Mouse (Mus musculus) ES-Bruce4 (cell line): Measurements from ENCODE around the gene Mycl.

Source experiments
- CTCF ChIP-seq: IDR thresholded peaks from one replicate; pipeline ENCODE4 v1.8.1; 2011; ENCODE audit warnings: low read depth, low read length
- EP300 ChIP-seq: IDR thresholded peaks from 2 replicates; pipeline ENCODE4 v1.6.1; 2011; ENCODE audit warnings: low read depth, low read length; ENCODE audit not compliant: insufficient read depth
- POLR2A ChIP-seq: IDR thresholded peaks from one replicate; pipeline ENCODE4 v1.8.1; 2011; ENCODE audit warnings: low read length; ENCODE audit not compliant: insufficient read depth

GRCm38 (mm10) chr4:122968106-122968505 lies 27.3 kb upstream of the Mycl start:
- TF ChIP-seq CTCF (no peak), POLR2A (no peak), EP300 (no peak)
